Mouse (Mus musculus) adrenal gland, postnatal 4 days (tissue): Measurements from ENCODE around the gene Dcaf6. TPM values are rescaled to one million over a fixed set of nuclear protein-coding genes. Genes with fewer than 3 reads are reported as not detected.

ENCODE experiments used
- total RNA-seq, 2 experiments: library from RNA; stranded (reverse); gene quantifications; 2 replicates each; pipeline ENCODE4 v1.2.3; 2021

The Dcaf6 gene
- total RNA-seq, 2 experiments from 2014 or later: 40.9 to 42.9 TPM

Other genes starting within 250 kb of the Dcaf6 start
- gene Tiprl, start 223.5 kb downstream of the Dcaf6 start, total RNA-seq: 10 to 100 TPM; 54.2 to 54.4 TPM
- 1 to 10 TPM; 4.2 to 5.6 TPM for gene Gpr161, start 164.7 kb downstream of the Dcaf6 start, total RNA-seq
- 100 to 1,000 TPM; 113 to 122 TPM for gene Mpc2, start 162 bp upstream of the Dcaf6 start, total RNA-seq
- under 1 TPM; 0.28 to 0.42 TPM for gene Adcy10, start 24.7 kb upstream of the Dcaf6 start, total RNA-seq
- gene Mpzl1, start 174.1 kb upstream of the Dcaf6 start, total RNA-seq: 10 to 100 TPM; 81.1 to 82.7 TPM
- 10 to 100 TPM; 29.5 to 31.9 TPM for gene Rcsd1, start 249.3 kb upstream of the Dcaf6 start, total RNA-seq